Mouse (Mus musculus) ES-Bruce4 (cell line): ENCODE measurements around the gene Pcolce2. TPM values are rescaled to one million over a fixed set of nuclear protein-coding genes. Genes with fewer than 3 reads are reported as not detected.

Experiments
- H3K27ac ChIP-seq: 2 replicates; pipeline ENCODE4 v1.5.1; 2012; ENCODE audit warnings: low read length, inconsistent platforms; ENCODE audit not compliant: insufficient read depth
- H3K27me3 ChIP-seq: 2 replicates; pipeline ENCODE4 v1.6.1; 2012; ENCODE audit warnings: mild to moderate bottlenecking, low read length, inconsistent platforms; ENCODE audit not compliant: control insufficient read depth, poor library complexity, insufficient read depth, severe bottlenecking
- H3K36me3 ChIP-seq: 2 replicates; pipeline ENCODE4 v1.6.1; 2012; ENCODE audit warnings: inconsistent platforms, mild to moderate bottlenecking, low read length, moderate library complexity; ENCODE audit not compliant: control insufficient read depth, poor library complexity, insufficient read depth, severe bottlenecking
- H3K4me1 ChIP-seq: one replicate; pipeline ENCODE4 v1.8.1; 2011; ENCODE audit warnings: low read length; ENCODE audit not compliant: control insufficient read depth, insufficient read depth
- H3K4me3 ChIP-seq: 2 replicates; pipeline ENCODE4 v1.5.1; 2011; ENCODE audit warnings: low read depth, mild to moderate bottlenecking, low read length
- H3K9ac ChIP-seq: 2 replicates; pipeline ENCODE4 v1.6.1; 2012; ENCODE audit warnings: low read depth, mild to moderate bottlenecking, inconsistent platforms; ENCODE audit not compliant: poor library complexity, severe bottlenecking
- H3K9me3 ChIP-seq: replicated peaks from 2 replicates; pipeline ENCODE4 v1.6.1; 2012; ENCODE audit warnings: mild to moderate bottlenecking, low read length, inconsistent platforms; ENCODE audit not compliant: control insufficient read depth, poor library complexity, insufficient read depth, severe bottlenecking
- CTCF ChIP-seq: IDR thresholded peaks from one replicate; pipeline ENCODE4 v1.8.1; 2011; ENCODE audit warnings: low read depth, low read length
- EP300 ChIP-seq: IDR thresholded peaks from 2 replicates; pipeline ENCODE4 v1.6.1; 2011; ENCODE audit warnings: low read depth, low read length; ENCODE audit not compliant: insufficient read depth
- POLR2A ChIP-seq: IDR thresholded peaks from one replicate; pipeline ENCODE4 v1.8.1; 2011; ENCODE audit warnings: low read length; ENCODE audit not compliant: insufficient read depth
- polyA plus RNA-seq: library from polyadenylated mRNA; stranded (reverse); fragments of >200 nt; gene quantifications from 2 replicates; pipeline ENCODE4 v1.2.4, GENCODE M21; 2011; ENCODE audit warnings: low read depth; ENCODE audit not compliant: missing spikeins, insufficient read depth, insufficient read length

Gene Pcolce2
- polyA plus RNA-seq, 1 experiment, result 9.8 TPM

DNA sequence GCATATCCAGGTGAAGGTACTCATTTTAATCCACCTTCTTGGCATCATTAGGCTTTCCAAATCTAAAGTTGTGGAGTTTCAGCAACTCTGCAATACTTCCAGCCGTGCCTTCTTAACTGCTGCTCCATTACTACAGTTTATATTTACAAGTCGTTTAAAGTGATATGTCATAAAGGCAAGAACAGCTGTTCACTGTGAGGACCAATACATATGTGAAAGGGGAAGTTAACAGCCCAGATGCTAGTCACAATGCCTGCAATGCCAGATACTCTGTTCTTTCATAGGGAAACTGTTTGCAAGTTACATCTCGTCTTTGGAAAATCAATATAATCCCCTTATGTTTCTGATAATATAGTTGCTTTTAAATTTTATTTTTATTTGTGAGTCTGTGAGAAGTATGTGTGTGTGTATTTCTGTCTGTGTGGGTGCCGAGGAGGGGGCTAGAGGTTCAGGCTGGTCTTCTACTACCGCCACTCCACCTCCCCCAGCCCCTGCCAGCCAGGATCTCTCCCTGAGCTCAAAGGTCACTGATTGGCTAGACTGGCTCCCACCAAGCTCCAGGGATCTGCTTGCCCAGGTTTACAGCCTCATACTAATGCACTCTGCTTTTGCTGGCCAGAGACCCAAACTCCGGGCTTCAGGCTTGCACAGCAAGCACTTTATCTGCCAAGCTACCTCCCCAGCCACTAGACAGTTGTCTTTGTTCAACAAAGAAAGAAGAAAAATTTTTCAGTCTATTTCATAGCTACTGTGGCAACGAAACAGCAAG lies 107.6 kb downstream of the Pcolce2 start:
- Histone ChIP-seq H3K4me1 (no peaks in the 10 kb centered on the region), H3K27ac (no peak overlapping the region), H3K9me3 (no peaks in the 10 kb centered on the region), H3K36me3 (no peaks in the 10 kb centered on the region), H3K27me3 (0 out of 2 replicates have a peak, but pooled peaks cover 1% of the 10 kb centered on the region), H3K4me3 (no peak overlapping the region), H3K9ac (no peak overlapping the region)
- TF ChIP-seq EP300 (no peak), CTCF (no peak), POLR2A (no peak)

DNA sequence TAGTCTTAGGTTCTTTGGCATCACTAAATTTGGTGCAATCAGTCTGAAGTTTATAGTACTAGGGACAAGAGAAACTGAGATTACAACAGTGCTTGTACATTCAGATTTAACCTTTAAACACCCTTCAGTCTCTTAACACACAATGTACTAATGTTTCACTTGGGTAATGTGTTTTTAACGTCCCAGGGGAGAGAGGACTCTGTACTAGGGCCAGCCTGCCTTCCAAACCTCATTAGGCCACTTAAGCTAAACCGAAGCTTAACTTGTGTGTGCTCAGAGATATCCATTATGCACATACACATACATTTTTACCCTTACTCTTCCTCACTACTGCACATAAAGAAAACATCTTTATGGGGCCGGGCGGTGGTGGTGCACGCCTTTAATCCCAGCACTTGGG lies 109.9 kb downstream of the Pcolce2 start:
- no peak overlapping the region for H3K27ac ChIP-seq
- H3K27me3 ChIP-seq, result 0 out of 2 replicates have a peak, but pooled peaks cover 1% of the 10 kb centered on the region
- TF ChIP-seq CTCF (no peak), EP300 (no peak), POLR2A (no peak)
- no peak overlapping the region for H3K9ac ChIP-seq
- H3K4me1 ChIP-seq, result no peaks in the 10 kb centered on the region
- H3K4me3 ChIP-seq, result no peak overlapping the region
- H3K36me3 ChIP-seq, result no peaks in the 10 kb centered on the region
- H3K9me3 ChIP-seq, result no peaks in the 10 kb centered on the region

Other genes starting within 250 kb of the Pcolce2 start
- gene Chst2, start 230.9 kb upstream of the Pcolce2 start, polyA plus RNA-seq, result 0.46 and 0.48 TPM in 2 replicates
- 173 and 190 TPM in 2 replicates for gene U2surp, start 125.6 kb upstream of the Pcolce2 start, polyA plus RNA-seq
- 0.15 and 0.30 TPM in 2 replicates for gene Paqr9, start 77.9 kb upstream of the Pcolce2 start, polyA plus RNA-seq
- gene Trpc1, start 112.8 kb downstream of the Pcolce2 start, polyA plus RNA-seq, result 4.9 and 6.2 TPM in 2 replicates
- gene Pls1, start 207.7 kb downstream of the Pcolce2 start, polyA plus RNA-seq, result 4.2 and 5.9 TPM in 2 replicates
- gene Atr, start 220.0 kb downstream of the Pcolce2 start, polyA plus RNA-seq, result 40.5 and 42.6 TPM in 2 replicates